Mouse (Mus musculus): Measurements from ENCODE around the gene Stat1.

DNA sequence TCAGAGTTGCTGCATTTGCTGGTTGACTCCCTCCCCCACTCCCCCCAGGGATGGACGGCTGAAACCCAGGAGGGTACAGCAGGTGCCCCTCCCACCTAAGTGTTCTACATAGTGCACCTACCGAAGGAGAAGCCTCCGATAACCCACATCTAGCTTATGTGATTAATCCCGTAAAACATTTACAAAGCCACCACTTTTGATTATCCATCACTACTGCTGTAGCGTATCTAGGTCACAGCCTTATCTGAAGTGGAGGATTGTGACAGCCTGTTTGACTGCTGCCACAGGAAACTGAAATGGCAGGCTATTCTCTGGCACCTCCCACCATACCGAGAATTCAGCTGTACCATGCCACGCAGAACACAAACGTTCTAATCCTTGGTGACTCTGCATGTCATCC is 52.0 kb downstream of the Stat1 start:
- TF ChIP-seq MAFK (IDR thresholded peaks at IDR 0.05; ENCODE audit: insufficient read depth, low read depth, low read length) (no peak), ZNF384 (IDR thresholded peaks at IDR 0.05; ENCODE audit: low read depth, low read length) (no peak)

Measured in ES-E14 (cell line).